Mouse (Mus musculus) CH12.LX (cell line): ENCODE measurements around the gene Ube4b.

Experiments used
- CHD2 ChIP-seq: IDR thresholded peaks from 2 replicates; pipeline ENCODE4 v1.6.1; 2011; ENCODE audit warnings: low read length, improper control_type of control experiment
- CTCF ChIP-seq, 2 experiments: IDR thresholded peaks in 1 of 2; conservative IDR thresholded peaks in 1 of 2; 2 replicates each; pipeline ENCODE4 v1.5.1; 2011 to 2012; ENCODE audit warnings: low read depth in 2 of 2, low read length in 2 of 2, improper control_type of control experiment in 1 of 2, inconsistent platforms in 1 of 2, mild to moderate bottlenecking in 1 of 2, moderate library complexity in 1 of 2
- ETS1 ChIP-seq: conservative IDR thresholded peaks from 2 replicates; pipeline ENCODE4 v1.6.1; 2012; ENCODE audit warnings: low read depth, mild to moderate bottlenecking, inconsistent platforms, low read length, improper control_type of control experiment, moderate library complexity
- HCFC1 ChIP-seq: IDR thresholded peaks from 2 replicates; pipeline ENCODE4 v1.6.1; 2012; ENCODE audit warnings: low read depth, mild to moderate bottlenecking, inconsistent platforms, low read length, improper control_type of control experiment
- MAX ChIP-seq: IDR thresholded peaks from 2 replicates; pipeline ENCODE4 v1.6.1; 2011; ENCODE audit warnings: low read length, improper control_type of control experiment
- POLR2A ChIP-seq: IDR thresholded peaks from 2 replicates; pipeline ENCODE4 v1.6.1; 2011; ENCODE audit warnings: low read depth, mild to moderate bottlenecking, improper control_type of control experiment, low read length
- POLR2AphosphoS2 ChIP-seq: IDR thresholded peaks from 2 replicates; pipeline ENCODE4 v1.6.1; 2011; ENCODE audit warnings: low read depth, low read length, improper control_type of control experiment
- RAD21 ChIP-seq: IDR thresholded peaks from 2 replicates; pipeline ENCODE4 v1.6.1; 2011; ENCODE audit warnings: low read depth, mild to moderate bottlenecking, low read length, improper control_type of control experiment, moderate library complexity
- SMC3 ChIP-seq: IDR thresholded peaks from 2 replicates; pipeline ENCODE4 v1.6.1; 2011; ENCODE audit warnings: low read depth, low read length, improper control_type of control experiment

- no peak for TF ChIP-seq CHD2
- no peak for TF ChIP-seq POLR2A
- TF ChIP-seq CTCF (conservative IDR thresholded peaks at IDR 0.05 in 1 of 2, IDR thresholded peaks at IDR 0.05 in 1 of 2; ENCODE audit: low read depth in 2 of 2, low read length in 2 of 2): no peak
- TF ChIP-seq POLR2AphosphoS2: no peak
- no peak for TF ChIP-seq ETS1
- TF ChIP-seq HCFC1: no peak
- TF ChIP-seq SMC3: no peak
- TF ChIP-seq RAD21: no peak
- TF ChIP-seq MAX: no peak
These were observed 28.3 kb upstream of the Ube4b start, which contains the start of gene Rbp7 for GRCm38 (mm10) chr4:149454879-149455278.
